Mouse (Mus musculus): ENCODE data around the gene Kmt2a. TPM values are rescaled to one million over a fixed set of nuclear protein-coding genes. Genes with fewer than 3 reads are reported as not detected.

The Kmt2a gene
- polyA plus RNA-seq (2012; ENCODE audit: low replicate concordance): 19.4 and 37.0 TPM in 2 replicates

GRCm38 (mm10) chr9:44881221-44881871 is at the start of gene Kmt2a:
Gene Kmt2a (minus strand): TSS chr9:44881296.

GRCm38 (mm10) chr9:44920374-44921122 is 39.5 kb upstream of the Kmt2a start, which contains the start of gene Atp5l:
Gene Atp5l (minus strand): TSS chr9:44920742.

GRCm38 (mm10) chr9:44802808-44803450 is 78.2 kb downstream of the Kmt2a start, which contains the start of gene Ttc36:
Gene Ttc36 (minus strand): TSS chr9:44803072.

GRCm38 (mm10) chr9:44799102-44799957 is 81.8 kb downstream of the Kmt2a start, which contains the start of gene Tmem25:
Gene Tmem25 (minus strand): TSS chr9:44799307.

GRCm38 (mm10) chr9:44767101-44768028 is 113.7 kb downstream of the Kmt2a start, which contains the start of the genes Arcn1 and Ift46:
Gene Arcn1 (minus strand): TSS chr9:44767845.
Gene Ift46 (plus strand): TSS chr9:44767908.

Other genes with a start within 250 kb of the Kmt2a start
- gene Treh, start 208.1 kb downstream of the Kmt2a start, polyA plus RNA-seq (2012; ENCODE audit: low replicate concordance): not detected in 2 replicates
- 67.2 and 68.9 TPM in 2 replicates for gene Phldb1, start 146.1 kb downstream of the Kmt2a start, polyA plus RNA-seq (2012; ENCODE audit: low replicate concordance)
- gene Arcn1, start 113.5 kb downstream of the Kmt2a start, polyA plus RNA-seq (2012; ENCODE audit: low replicate concordance): 8.9 and 12.4 TPM in 2 replicates
- 1.4 and 5.6 TPM in 2 replicates for gene Ift46, start 113.4 kb downstream of the Kmt2a start, polyA plus RNA-seq (2012; ENCODE audit: low replicate concordance)
- gene Tmem25, start 82.0 kb downstream of the Kmt2a start, polyA plus RNA-seq (2012; ENCODE audit: low replicate concordance): 0.14 TPM in 1 of 2 replicates, not detected in the other
- gene Ttc36, start 78.2 kb downstream of the Kmt2a start, polyA plus RNA-seq (2012; ENCODE audit: low replicate concordance): 1.9 TPM in 1 of 2 replicates, not detected in the other
- 33.7 and 74.8 TPM in 2 replicates for gene Atp5l, start 39.4 kb upstream of the Kmt2a start, polyA plus RNA-seq (2012; ENCODE audit: low replicate concordance)
- 3.4 and 7.9 TPM in 2 replicates for gene Ube4a, start 84.3 kb upstream of the Kmt2a start, polyA plus RNA-seq (2012; ENCODE audit: low replicate concordance)
- gene Cd3g, start 99.1 kb upstream of the Kmt2a start, polyA plus RNA-seq (2012; ENCODE audit: low replicate concordance): 0.66 and 1.8 TPM in 2 replicates
- 0.28 TPM in 1 of 2 replicates, not detected in the other for gene Cd3d, start 100.5 kb upstream of the Kmt2a start, polyA plus RNA-seq (2012; ENCODE audit: low replicate concordance)
- gene Cd3e, start 128.3 kb upstream of the Kmt2a start, polyA plus RNA-seq (2012; ENCODE audit: low replicate concordance): 15.7 and 24.6 TPM in 2 replicates
- gene Mpzl2, start 158.5 kb upstream of the Kmt2a start, polyA plus RNA-seq (2012; ENCODE audit: low replicate concordance): 0.07 TPM in 1 of 2 replicates, not detected in the other
- gene Mpzl3, start 173.9 kb upstream of the Kmt2a start, polyA plus RNA-seq (2012; ENCODE audit: low replicate concordance): 0.08 TPM in 1 of 2 replicates, not detected in the other
- gene Jaml, start 197.9 kb upstream of the Kmt2a start, polyA plus RNA-seq (2012; ENCODE audit: low replicate concordance): 0.14 and 0.61 TPM in 2 replicates
- 0.08 TPM in 2 replicates for gene Scn2b, start 236.5 kb upstream of the Kmt2a start, polyA plus RNA-seq (2012; ENCODE audit: low replicate concordance)